Mouse (Mus musculus) urinary bladder, postnatal 25 days (tissue): Measurements from ENCODE around the gene Skint9.
"Not testable (repeated sequence)": the region's sequence is repeated elsewhere in the genome, so short reads cannot be mapped to it uniquely, and the experiment has no call there.

Experiments used
- DNase-seq: peaks from one replicate; pipeline ENCODE4 v3.0.0; 2022; ENCODE audit warnings: low spot score

The Skint9 gene

GRCm38 (mm10) chr4:112433885-112434284 lies at the start of gene Skint9:
TSS of gene Skint9 (minus strand) at chr4:112433985.
- no peak for DNase-seq

- DNase-seq, result no peak
Observed at GRCm38 (mm10) chr4:112432685-112433084, 1.1 kb downstream of the Skint9 start.

- DNase-seq, result no peak
Observed at GRCm38 (mm10) chr4:112432223-112432622, 1.6 kb downstream of the Skint9 start.

GRCm38 (mm10) chr4:112349111-112349510 lies 84.7 kb downstream of the Skint9 start:
- DNase-seq, result not testable (repeated sequence)
